Mouse (Mus musculus) c-Kit-negative CD71-positive TER-119-positive erythroid progenitor cells, embryonic 14.5 days (primary cell): ENCODE data around the gene Rars.
"Not testable (repeated sequence)": the region's sequence is repeated elsewhere in the genome, so short reads cannot be mapped to it uniquely, and the experiment has no call there.

ENCODE experiments used
- DNase-seq: peaks from one replicate; pipeline ENCODE4 v3.0.0-alpha.2; 2013; ENCODE audit warnings: low read depth, low spot score

Rars gene

GRCm38 (mm10) chr11:35834022-35834760 is at the start of gene Rars:
Gene Rars, minus strand, starts transcription at chr11:35834506.
- DNase-seq: peak; percentile 88

- no peak for DNase-seq
Measured at GRCm38 (mm10) chr11:35882777-35883176, 48.5 kb upstream of the Rars start.

GRCm38 (mm10) chr11:35878559-35878897 is 44.2 kb upstream of the Rars start:
- no peak for DNase-seq

- no peak for DNase-seq
Measured at GRCm38 (mm10) chr11:35877651-35878558, 43.6 kb upstream of the Rars start.

- no peak for DNase-seq
Measured at GRCm38 (mm10) chr11:35873624-35874244, 39.4 kb upstream of the Rars start.

- no peak for DNase-seq
Measured at GRCm38 (mm10) chr11:35870961-35871360, 36.7 kb upstream of the Rars start.

GRCm38 (mm10) chr11:35866140-35866539 is 31.8 kb upstream of the Rars start:
- no peak for DNase-seq

GRCm38 (mm10) chr11:35864981-35865604 is 30.8 kb upstream of the Rars start:
- DNase-seq: no peak

- DNase-seq: no peak
Measured at GRCm38 (mm10) chr11:35863653-35864052, 29.3 kb upstream of the Rars start.

GRCm38 (mm10) chr11:35857395-35858067 is 23.2 kb upstream of the Rars start:
- DNase-seq: no peak

- DNase-seq: no peak
Measured at GRCm38 (mm10) chr11:35856359-35857040, 22.2 kb upstream of the Rars start.

- DNase-seq: no peak
Measured at GRCm38 (mm10) chr11:35855567-35855966, 21.3 kb upstream of the Rars start.

GRCm38 (mm10) chr11:35854941-35855340 is 20.6 kb upstream of the Rars start:
- no peak for DNase-seq

- DNase-seq: no peak
Measured at GRCm38 (mm10) chr11:35853651-35854050, 19.3 kb upstream of the Rars start.

GRCm38 (mm10) chr11:35852731-35853130 is 18.4 kb upstream of the Rars start:
- DNase-seq: no peak

- DNase-seq: no peak
Measured at GRCm38 (mm10) chr11:35844299-35844698, 10.0 kb upstream of the Rars start.

- not testable (repeated sequence) for DNase-seq
Measured at GRCm38 (mm10) chr11:35842560-35842959, 8.3 kb upstream of the Rars start.

- no peak for DNase-seq
Measured at GRCm38 (mm10) chr11:35841738-35842325, 7.5 kb upstream of the Rars start.

- DNase-seq: not testable (repeated sequence)
Measured at GRCm38 (mm10) chr11:35840806-35841205, 6.5 kb upstream of the Rars start.

GRCm38 (mm10) chr11:35840282-35840681 is 6.0 kb upstream of the Rars start:
- no peak for DNase-seq
